Mouse (Mus musculus) midbrain, embryonic 16.5 days (tissue): ENCODE measurements around the gene Tmem109. TPM values are rescaled to one million over a fixed set of nuclear protein-coding genes. Genes with fewer than 3 reads are reported as not detected.

Experiments used
- ATAC-seq: fragments of 200-750 bp; cut with Nextera tagmentation; 2 replicates; pipeline ENCODE4 v1.8.0; 2017; ENCODE audit warnings: moderate TSS enrichment
- H3K27ac ChIP-seq: fragments of 300-500 bp; sonication (generic); 2 replicates; pipeline ENCODE4 v1.5.1; 2014; ENCODE audit warnings: mild to moderate bottlenecking, low read length, mixed read lengths
- H3K27me3 ChIP-seq: fragments of 300-500 bp; sonication (generic); 2 replicates; pipeline ENCODE4 v1.6.1; 2014; ENCODE audit warnings: low read depth, low read length, mixed read lengths; ENCODE audit not compliant: control insufficient read depth, insufficient read depth
- H3K36me3 ChIP-seq: fragments of 300-500 bp; sonication (generic); 2 replicates; pipeline ENCODE4 v1.6.1; 2014; ENCODE audit warnings: mild to moderate bottlenecking, low read length, moderate library complexity, mixed read lengths; ENCODE audit not compliant: control insufficient read depth, insufficient read depth
- H3K4me1 ChIP-seq: fragments of 300-500 bp; sonication (generic); 2 replicates; pipeline ENCODE4 v1.6.1; 2014; ENCODE audit warnings: mild to moderate bottlenecking, low read length, mixed read lengths; ENCODE audit not compliant: control insufficient read depth, insufficient read depth
- H3K4me2 ChIP-seq: fragments of 300-500 bp; sonication (generic); 2 replicates; pipeline ENCODE4 v1.6.1; 2014; ENCODE audit warnings: mild to moderate bottlenecking, low read length, mixed read lengths
- H3K4me3 ChIP-seq: fragments of 300-500 bp; sonication (generic); 2 replicates; pipeline ENCODE4 v1.5.1; 2014; ENCODE audit warnings: low read depth, mild to moderate bottlenecking, low read length, moderate library complexity, mixed read lengths
- H3K9ac ChIP-seq: fragments of 300-500 bp; sonication (generic); 2 replicates; pipeline ENCODE4 v1.6.1; 2014; ENCODE audit warnings: low read depth, low read length, mixed read lengths
- H3K9me3 ChIP-seq: fragments of 300-500 bp; sonication (generic); replicated peaks from 2 replicates; pipeline ENCODE4 v1.6.1; 2014; ENCODE audit warnings: mild to moderate bottlenecking, low read length, mixed read lengths; ENCODE audit not compliant: control insufficient read depth, poor library complexity, severe bottlenecking
- WGBS: fragments of 180-500 bp; shearing (Covaris S2); extraction: QIAGEN DNeasy Blood & Tissue Kit; methylation state at CpG from one replicate; pipeline ENCODE4 v1.1.7; 2014; 5-methylcytosine and 5-hydroxymethylcytosine counted together
- polyA plus RNA-seq: library from polyadenylated mRNA; unstranded; fragments of >200 nt; fragmentation: Nextera tagmentation; extraction: Ambion mirVana; gene quantifications from 2 replicates; pipeline ENCODE4 v1.2.1, GENCODE M21; 2015

Tmem109 gene
- 47.0 TPM in 2 replicates for polyA plus RNA-seq

GRCm38 (mm10) chr19:10881426-10882154 is at the start of gene Tmem109:
TSS of gene Tmem109 (minus strand) at chr19:10882001.
- WGBS, result under 1% methylated on average over 49 of the region's 49 CpGs
- Histone ChIP-seq H3K9ac (peak within 1 kb of the TSS; percentile 76), H3K4me1 (peaks cover 25% of the 10 kb centered on the region), H3K4me3 (peak within 1 kb of the TSS; percentile 52), H3K36me3 (no peaks in the 10 kb centered on the region), H3K4me2 (peak within 1 kb of the TSS; percentile 90), H3K9me3 (no peaks in the 10 kb centered on the region), H3K27ac (peak within 1 kb of the TSS; percentile 98), H3K27me3 (no peaks in the 10 kb centered on the region)
- peak; percentile 94 for ATAC-seq

DNA sequence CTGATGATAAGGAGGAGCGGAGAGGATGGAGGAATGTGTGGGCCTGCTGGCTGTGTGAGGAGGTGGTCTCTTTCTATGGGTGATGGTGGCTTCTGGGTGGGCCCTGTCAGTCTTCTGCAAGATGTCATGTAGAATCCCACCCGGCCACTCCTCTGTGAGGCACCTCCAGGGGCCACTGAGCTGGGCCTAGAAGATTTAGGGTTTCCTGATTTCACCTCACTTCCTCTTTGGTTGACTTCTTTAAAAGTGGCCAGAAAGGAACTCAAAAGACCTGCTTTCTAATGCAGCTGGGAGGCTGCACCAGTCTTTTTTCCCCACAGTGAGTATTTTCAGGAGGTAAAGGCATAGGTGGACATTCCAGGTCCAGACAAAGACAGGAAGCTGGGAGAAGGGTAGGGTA is 48.8 kb upstream of the Tmem109 start:
- H3K9ac ChIP-seq, result no peak overlapping the region
- H3K4me3 ChIP-seq, result no peak overlapping the region
- no peaks in the 10 kb centered on the region for H3K27me3 ChIP-seq
- H3K36me3 ChIP-seq, result no peaks in the 10 kb centered on the region
- H3K9me3 ChIP-seq, result no peaks in the 10 kb centered on the region
- 80% methylated on average over 2 of the region's 2 CpGs for WGBS
- H3K27ac ChIP-seq, result no peak overlapping the region
- no peak overlapping the region for H3K4me2 ChIP-seq
- ATAC-seq, result no peak
- no peaks in the 10 kb centered on the region for H3K4me1 ChIP-seq

DNA sequence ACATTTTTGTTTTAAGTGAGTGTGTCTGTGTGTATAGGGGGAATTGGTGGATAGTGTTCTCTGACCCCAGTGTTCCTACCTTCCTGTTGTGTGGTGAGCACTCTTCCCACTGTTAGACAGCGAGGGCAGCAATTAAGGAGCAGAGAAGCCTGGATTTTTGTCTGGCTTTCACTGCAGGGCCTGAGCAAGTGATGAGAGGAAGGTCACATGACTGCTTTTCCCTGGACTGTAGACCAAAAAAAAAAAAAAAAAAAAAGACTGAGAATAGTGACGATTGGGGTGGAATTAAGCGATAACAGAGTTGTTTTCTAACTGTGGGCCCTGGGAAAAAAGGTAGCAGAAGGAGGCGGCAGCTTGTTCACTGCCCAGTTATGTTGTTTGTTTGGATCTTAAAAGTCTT is 44.9 kb upstream of the Tmem109 start:
- Histone ChIP-seq H3K4me1 (no peaks in the 10 kb centered on the region), H3K4me3 (no peak overlapping the region), H3K27ac (no peak overlapping the region), H3K9me3 (no peaks in the 10 kb centered on the region), H3K4me2 (no peak overlapping the region), H3K27me3 (no peaks in the 10 kb centered on the region), H3K36me3 (no peaks in the 10 kb centered on the region), H3K9ac (no peak overlapping the region)
- no peak for ATAC-seq
- 39% methylated on average over 4 of the region's 4 CpGs for WGBS

GRCm38 (mm10) chr19:10926123-10926621 is 44.4 kb upstream of the Tmem109 start:
- no peak for ATAC-seq
- no peak overlapping the region for H3K27ac ChIP-seq

GRCm38 (mm10) chr19:10924220-10924619 is 42.4 kb upstream of the Tmem109 start:
- Histone ChIP-seq H3K36me3 (no peaks in the 10 kb centered on the region), H3K4me2 (no peak overlapping the region), H3K4me1 (no peaks in the 10 kb centered on the region), H3K9me3 (no peaks in the 10 kb centered on the region), H3K9ac (no peak overlapping the region), H3K4me3 (no peak overlapping the region), H3K27me3 (no peaks in the 10 kb centered on the region), H3K27ac (no peak overlapping the region)
- 66% methylated on average over 4 of the region's 4 CpGs for WGBS
- no peak for ATAC-seq

More at GRCm38 (mm10) chr19:10926123-10926621, 44.4 kb upstream of the Tmem109 start:
- H3K4me2 ChIP-seq, result no peak overlapping the region
- 21% methylated on average over 6 of the region's 6 CpGs for WGBS
- H3K9ac ChIP-seq, result no peak overlapping the region
- no peaks in the 10 kb centered on the region for H3K27me3 ChIP-seq
- H3K4me3 ChIP-seq, result no peak overlapping the region
- H3K4me1 ChIP-seq, result no peaks in the 10 kb centered on the region
- no peaks in the 10 kb centered on the region for H3K36me3 ChIP-seq
- no peaks in the 10 kb centered on the region for H3K9me3 ChIP-seq

DNA sequence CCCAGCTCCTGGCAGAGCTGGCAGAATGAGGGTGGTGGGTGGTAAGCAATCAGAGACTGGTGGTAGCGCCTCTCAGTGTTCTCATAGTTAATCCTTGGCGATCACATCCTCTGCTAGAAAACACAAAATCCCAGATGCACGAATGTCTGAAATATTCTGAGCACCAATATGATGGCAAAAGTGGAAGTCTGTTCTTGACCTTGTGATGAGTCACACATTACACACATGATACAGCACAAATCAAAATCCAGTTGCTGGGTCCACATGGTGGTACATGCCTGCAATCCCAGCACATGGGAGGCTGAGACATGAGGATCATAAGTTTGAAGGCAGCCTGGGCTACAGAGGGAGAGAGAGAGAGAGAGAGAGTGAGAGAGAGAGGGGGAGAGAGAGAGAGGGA is 39.3 kb upstream of the Tmem109 start:
- ATAC-seq, result no peak
- 0 out of 2 replicates have a peak, but pooled peaks cover 2% of the 10 kb centered on the region for H3K4me1 ChIP-seq
- no peaks in the 10 kb centered on the region for H3K27me3 ChIP-seq
- no peaks in the 10 kb centered on the region for H3K9me3 ChIP-seq
- H3K4me2 ChIP-seq, result no peak overlapping the region
- H3K4me3 ChIP-seq, result no peak overlapping the region
- 70% methylated on average over 3 of the region's 3 CpGs for WGBS
- H3K36me3 ChIP-seq, result no peaks in the 10 kb centered on the region
- no peak overlapping the region for H3K27ac ChIP-seq
- H3K9ac ChIP-seq, result no peak overlapping the region

DNA sequence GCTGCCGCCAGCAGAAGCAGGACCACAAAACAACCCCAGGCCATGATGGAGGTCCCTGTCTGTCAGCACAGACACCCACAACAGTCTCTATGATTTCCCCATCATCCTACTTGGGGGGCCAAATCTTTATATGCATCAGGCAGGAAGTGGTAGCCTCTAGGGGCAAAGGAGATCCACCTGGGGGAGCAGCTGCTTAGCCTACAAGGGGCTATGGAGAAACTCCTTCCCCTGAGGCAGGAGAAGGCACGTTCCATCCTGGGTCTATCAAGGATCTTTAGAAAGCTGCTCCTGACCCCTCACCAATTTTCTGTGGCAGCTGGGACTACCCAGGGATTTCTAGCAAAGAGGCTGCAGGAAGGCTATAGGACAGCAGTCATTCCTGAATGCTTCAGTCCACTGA is 38.7 kb upstream of the Tmem109 start, which contains the start of gene Zp1:
Gene Zp1, minus strand, starts transcription at position 101 of the 400 bp plus-strand sequence.
- WGBS, result 68% methylated on average over 2 of the region's 2 CpGs
- Histone ChIP-seq H3K27ac (no peak within 1 kb of the TSS), H3K9ac (no peak within 1 kb of the TSS), H3K27me3 (no peaks in the 10 kb centered on the region), H3K4me1 (0 out of 2 replicates have a peak, but pooled peaks cover 2% of the 10 kb centered on the region), H3K4me3 (no peak within 1 kb of the TSS), H3K9me3 (no peaks in the 10 kb centered on the region), H3K36me3 (no peaks in the 10 kb centered on the region), H3K4me2 (no peak within 1 kb of the TSS)
- no peak for ATAC-seq

GRCm38 (mm10) chr19:10918321-10918991 is 36.7 kb upstream of the Tmem109 start:
- no peaks in the 10 kb centered on the region for H3K9me3 ChIP-seq
- no peak overlapping the region for H3K4me2 ChIP-seq
- WGBS, result 77% methylated on average over 10 of the region's 10 CpGs
- ATAC-seq, result peak; percentile 78
- 0 out of 2 replicates have a peak, but pooled peaks cover 2% of the 10 kb centered on the region for H3K4me1 ChIP-seq
- no peaks in the 10 kb centered on the region for H3K27me3 ChIP-seq
- H3K9ac ChIP-seq, result no peak overlapping the region
- H3K4me3 ChIP-seq, result no peak overlapping the region
- no peaks in the 10 kb centered on the region for H3K36me3 ChIP-seq
- no peak overlapping the region for H3K27ac ChIP-seq

- Histone ChIP-seq H3K36me3 (no peaks in the 10 kb centered on the region), H3K4me2 (no peak overlapping the region), H3K9me3 (no peaks in the 10 kb centered on the region), H3K4me1 (0 out of 2 replicates have a peak, but pooled peaks cover 2% of the 10 kb centered on the region), H3K9ac (no peak overlapping the region), H3K27ac (no peak overlapping the region), H3K27me3 (no peaks in the 10 kb centered on the region), H3K4me3 (no peak overlapping the region)
- ATAC-seq, result no peak
- 72% methylated on average over 5 of the region's 5 CpGs for WGBS
Observed at GRCm38 (mm10) chr19:10916506-10916905, 34.7 kb upstream of the Tmem109 start.
